11 mouse cellular contexts compared by ENCODE assay signal in the genomic region with DNA sequence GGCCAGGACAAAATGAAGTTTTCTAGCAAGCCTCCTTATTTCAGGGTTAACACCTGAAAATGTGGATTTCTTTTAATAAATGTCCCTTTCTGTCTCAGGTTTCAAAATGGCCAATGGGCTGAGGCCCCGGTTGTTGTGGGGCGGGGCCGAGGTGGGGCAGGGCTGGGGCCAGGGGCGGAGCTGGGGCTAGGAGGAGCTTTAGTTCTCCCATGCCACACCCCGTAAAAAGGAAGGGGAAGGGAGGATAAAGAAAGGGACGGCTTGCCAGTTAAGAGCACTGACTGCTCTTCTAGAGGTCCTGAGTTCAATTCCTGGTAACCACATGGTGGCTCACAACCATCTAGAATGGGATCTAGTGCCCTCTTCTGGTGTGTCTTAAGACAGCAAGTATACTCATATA. TPM values are rescaled to one million over a fixed set of nuclear protein-coding genes. Genes with fewer than 3 reads are reported as not detected.
DNase-seq lines count a peak whose midpoint lies in the region; ATAC-seq and TF ChIP-seq lines count a peak whose summit lies in the region.
"Had no signal": no experiment of that assay in that cellular context is flagged by ENCODE, and none has a peak within 500 bp of the region (broad histone marks: within the 10 kb centered on the region; RNA-seq: fewer than 3 reads in every experiment).

No protein-coding gene starts in this region.

- H3K4me2 ChIP-seq in hindbrain, embryonic 12.5 days (replicated peaks), result no peak overlapping the region
- H3K4me2 ChIP-seq in intestine, postnatal 0 days (replicated peaks; ENCODE audit: low read depth), result no peak overlapping the region

- TF ChIP-seq CTCF in intestine, postnatal 0 days (IDR thresholded peaks at IDR 0.05; ENCODE audit: low read depth), result 0 out of 2 replicates have a peak, but pooled peaks have one; percentile 16

- peak overlapping the region; percentile 89; the same call in 1 of the 2 replicates for H3K27ac ChIP-seq in hindbrain, embryonic 10.5 days
- no peak overlapping the region for H3K27ac ChIP-seq in hindbrain, embryonic 12.5 days
- H3K27ac ChIP-seq in intestine, postnatal 0 days (ENCODE audit: low read depth, low read length), result no peak overlapping the region

- ATAC-seq in hindbrain, embryonic 12.5 days (ENCODE audit: low FRiP score), result no peak
- 0 out of 2 replicates have a peak, but pooled peaks have one; percentile 29 for ATAC-seq in intestine, postnatal 0 days

- no peak overlapping the region for H3K4me3 ChIP-seq in hindbrain, embryonic 10.5 days
- H3K4me3 ChIP-seq in hindbrain, embryonic 12.5 days, result no peak overlapping the region
- no peak overlapping the region for H3K4me3 ChIP-seq in intestine, postnatal 0 days (ENCODE audit: low read depth, low read length)
- H3K4me3 ChIP-seq: megakaryocyte, embryonic 14.5 days; neural tube, embryonic 15.5 days had no signal

- peaks cover 3% of the 10 kb centered on the region; the same call in 1 of the 2 replicates for H3K9me3 ChIP-seq in hindbrain, embryonic 10.5 days
- H3K9me3 ChIP-seq in hindbrain, embryonic 12.5 days (replicated peaks), result no peaks in the 10 kb centered on the region
- H3K9me3 ChIP-seq in intestine, postnatal 0 days (ENCODE audit: control insufficient read depth), result no peaks in the 10 kb centered on the region
- H3K9me3 ChIP-seq: megakaryocyte, embryonic 14.5 days; neural tube, embryonic 15.5 days had no signal

- no peak overlapping the region for H3K9ac ChIP-seq in hindbrain, embryonic 12.5 days
- H3K9ac ChIP-seq in intestine, postnatal 0 days (ENCODE audit: low read depth, low read length), result no peak overlapping the region
- H3K9ac ChIP-seq: neural tube, embryonic 15.5 days had no signal

- H3K4me1 ChIP-seq in hindbrain, embryonic 10.5 days (replicated peaks), result peaks cover 22% of the 10 kb centered on the region
- peaks cover 14% of the 10 kb centered on the region for H3K4me1 ChIP-seq in hindbrain, embryonic 12.5 days
- no peaks in the 10 kb centered on the region for H3K4me1 ChIP-seq in intestine, postnatal 0 days (replicated peaks; ENCODE audit: control insufficient read depth, insufficient read depth, low read length)

- H3K27me3 ChIP-seq in hindbrain, embryonic 10.5 days (ENCODE audit: insufficient read depth, poor library complexity, severe bottlenecking), result no peaks in the 10 kb centered on the region
- no peaks in the 10 kb centered on the region for H3K27me3 ChIP-seq in hindbrain, embryonic 12.5 days
- no peaks in the 10 kb centered on the region for H3K27me3 ChIP-seq in intestine, postnatal 0 days (replicated peaks; ENCODE audit: control insufficient read depth, insufficient read depth, low read length)
- H3K27me3 ChIP-seq: neural tube, embryonic 15.5 days had no signal

- DNase-seq in hindbrain, embryonic 10.5 days (ENCODE audit: low spot score), result no peak
- DNase-seq in 3134 (ENCODE audit: extremely low read depth, insufficient read length, low spot score), result peak; percentile 66
- peak; percentile 49 for DNase-seq in ES-CJ7 (ENCODE audit: low read depth, low spot score)
- DNase-seq in natural killer cell, adult 2 months (ENCODE audit: low spot score in 2 of 2), result no peak
- DNase-seq in urinary bladder, postnatal 36 days (ENCODE audit: low spot score in 2 of 2), result no peak
- DNase-seq: thymus, postnatal 36 days had no signal

- WGBS in hindbrain, embryonic 10.5 days, result 47% methylated on average over 6 of the region's 6 CpGs
- WGBS in hindbrain, embryonic 12.5 days, result 40% methylated on average over 6 of the region's 6 CpGs
- WGBS in intestine, postnatal 0 days, result 28% methylated on average over 6 of the region's 6 CpGs

- peaks cover 35% of the 10 kb centered on the region for H3K36me3 ChIP-seq in hindbrain, embryonic 10.5 days
- H3K36me3 ChIP-seq in hindbrain, embryonic 12.5 days, result no peaks in the 10 kb centered on the region
- H3K36me3 ChIP-seq in intestine, postnatal 0 days (ENCODE audit: control insufficient read depth, insufficient read depth), result peaks cover 36% of the 10 kb centered on the region
- H3K36me3 ChIP-seq: neural tube, embryonic 15.5 days had no signal

RNA-seq across cellular contexts. Expression of gene 2900026A02Rik, which starts 39.6 kb away (rescaled TPM):
- 2.1 and 4.1 TPM in 2 replicates for polyA plus RNA-seq in hindbrain, embryonic 10.5 days (2016; fragmentation: Nextera tagmentation; extraction: Ambion mirVana)
- polyA plus RNA-seq in hindbrain, embryonic 12.5 days (2016; fragmentation: Nextera tagmentation; extraction: Ambion mirVana), result 3.6 and 4.5 TPM in 2 replicates
- polyA plus RNA-seq in intestine, postnatal 0 days (2015; fragmentation: Nextera tagmentation; extraction: Ambion mirVana), result 8.0 and 10.4 TPM in 2 replicates

RNA-seq across cellular contexts. Expression of gene Tmem211, which starts 45.3 kb away (rescaled TPM):
- 0.11 TPM in 1 of 2 replicates, not detected in the other for polyA plus RNA-seq in hindbrain, embryonic 10.5 days (2016; fragmentation: Nextera tagmentation; extraction: Ambion mirVana)
- 0.15 TPM in 1 of 2 replicates, not detected in the other for polyA plus RNA-seq in hindbrain, embryonic 12.5 days (2016; fragmentation: Nextera tagmentation; extraction: Ambion mirVana)
- not detected in 2 replicates for polyA plus RNA-seq in intestine, postnatal 0 days (2015; fragmentation: Nextera tagmentation; extraction: Ambion mirVana)
- polyA plus RNA-seq: neural tube, embryonic 15.5 days; small intestine, adult 2 months had no signal

Comparison
In these comparisons a context has a peak if more than half of its experiments do, and no peak if none do; other contexts are left out.
1. DNase-seq: peak in 3134 (single experiment) and ES-CJ7 (single experiment); none in hindbrain, embryonic 10.5 days (single experiment), natural killer cell, adult 2 months (0 of 2) and urinary bladder, postnatal 36 days (0 of 2).